Mouse (Mus musculus): ENCODE results near the gene Prr5.
A peak's percentile ranks its signal among the peaks of the same experiment; 100 is the strongest.
"Not testable (repeated sequence)": the region's sequence is repeated elsewhere in the genome, so short reads cannot be mapped to it uniquely, and the experiment has no call there.

Gene Prr5

GRCm38 (mm10) chr15:84712566-84713405 is 43.4 kb downstream of the Prr5 start:
- no peak for DNase-seq (ENCODE audit: low spot score in 2 of 2)

- peak in 1 of 2 experiments; percentile 44 for DNase-seq (ENCODE audit: low spot score in 2 of 2)
Measured at GRCm38 (mm10) chr15:84714730-84715129, 45.3 kb downstream of the Prr5 start.

GRCm38 (mm10) chr15:84715132-84715531 is 45.7 kb downstream of the Prr5 start:
- no peak for DNase-seq (ENCODE audit: low spot score in 2 of 2)

DNA sequence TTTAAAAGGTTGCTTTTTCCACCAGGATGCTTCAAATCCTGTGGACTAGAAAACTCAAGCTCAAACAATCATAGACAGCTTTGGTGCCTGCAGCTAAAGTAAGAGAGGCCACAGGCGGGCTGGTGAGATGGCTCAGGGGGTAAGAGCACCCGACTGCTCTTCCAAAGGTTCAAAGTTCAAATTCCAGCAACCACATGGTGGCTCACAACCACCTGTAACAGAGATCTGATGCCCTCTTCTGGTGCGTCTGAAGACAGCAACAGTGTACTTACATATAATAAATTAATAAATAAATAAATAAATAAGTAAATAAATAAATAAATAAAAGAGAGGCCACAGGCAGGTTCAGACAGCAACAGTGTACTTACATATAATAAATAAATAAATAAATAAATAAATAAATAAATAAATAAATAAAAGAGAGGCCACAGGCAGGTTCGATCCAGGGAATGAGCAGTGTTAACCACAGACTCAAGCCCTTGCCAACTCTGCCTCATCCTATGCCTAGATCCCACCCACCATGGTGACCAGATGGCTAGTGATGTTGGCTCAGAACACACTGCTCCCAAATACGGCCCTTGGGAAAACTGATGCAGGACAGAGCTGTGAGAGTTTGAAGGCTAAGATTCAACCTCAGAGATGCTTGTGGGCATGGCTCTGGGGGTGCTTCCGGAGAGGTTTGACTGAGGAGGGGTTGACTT is 48.3 kb downstream of the Prr5 start:
- DNase-seq (ENCODE audit: low spot score in 2 of 2): not testable (repeated sequence)

DNA sequence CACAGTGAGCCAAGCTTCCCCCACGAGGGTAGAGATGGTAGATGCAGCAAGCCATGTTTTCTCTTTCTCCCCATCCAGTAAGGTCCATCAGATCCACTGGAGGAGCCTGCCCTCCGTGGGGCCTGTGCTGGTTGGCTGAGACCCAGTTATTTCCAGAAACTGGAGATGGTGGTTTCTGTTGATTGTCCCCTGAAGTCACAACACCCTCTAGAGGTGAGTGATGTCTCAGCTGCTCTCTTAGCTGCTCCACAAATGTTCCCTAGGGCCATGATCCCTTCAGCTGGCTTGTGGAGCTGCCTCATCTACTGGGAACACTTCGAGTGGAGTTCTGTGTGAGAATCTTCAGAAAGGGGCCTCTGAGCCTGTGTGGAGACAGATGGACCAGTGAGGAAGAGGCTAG is 49.4 kb downstream of the Prr5 start:
- DNase-seq (ENCODE audit: low spot score in 2 of 2): peak in 1 of 2 experiments; percentile 11

DNA sequence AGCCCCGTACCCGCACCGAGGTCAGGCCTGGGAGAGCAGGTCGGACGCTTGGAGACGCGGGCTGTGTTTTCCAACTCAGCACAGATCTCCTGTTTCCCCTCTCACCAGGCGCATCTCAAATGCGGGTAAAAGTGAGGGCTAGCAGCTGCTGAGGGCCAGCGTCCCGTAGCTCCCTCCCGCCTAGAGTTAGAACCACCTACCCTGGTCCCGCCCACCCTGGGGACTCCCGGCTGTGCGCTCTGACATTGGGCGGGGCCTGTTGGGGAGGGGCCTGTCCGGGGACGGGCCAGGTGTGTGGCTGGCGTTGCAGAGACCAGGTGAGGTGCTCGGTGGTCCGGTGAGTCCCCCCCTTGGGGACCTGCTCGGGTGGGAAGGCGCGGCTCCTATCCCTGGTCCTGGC is 50.4 kb downstream of the Prr5 start, which contains the start of gene Arhgap8:
Gene Arhgap8, plus strand, starts transcription at position 262 of the 400 bp plus-strand sequence.
- peak in 1 of 2 experiments; percentile 56 for DNase-seq (ENCODE audit: low spot score in 2 of 2)

GRCm38 (mm10) chr15:84720291-84721204 is 51.1 kb downstream of the Prr5 start:
- DNase-seq (ENCODE audit: low spot score in 2 of 2): no peak

- not testable (repeated sequence) for DNase-seq (ENCODE audit: low spot score in 2 of 2)
Measured at GRCm38 (mm10) chr15:84723656-84724055, 54.2 kb downstream of the Prr5 start.

- DNase-seq (ENCODE audit: low spot score in 2 of 2): no peak
Measured at GRCm38 (mm10) chr15:84724199-84724598, 54.8 kb downstream of the Prr5 start.

GRCm38 (mm10) chr15:84729685-84730084 is 60.3 kb downstream of the Prr5 start:
- no peak for DNase-seq (ENCODE audit: low spot score in 2 of 2)

DNA sequence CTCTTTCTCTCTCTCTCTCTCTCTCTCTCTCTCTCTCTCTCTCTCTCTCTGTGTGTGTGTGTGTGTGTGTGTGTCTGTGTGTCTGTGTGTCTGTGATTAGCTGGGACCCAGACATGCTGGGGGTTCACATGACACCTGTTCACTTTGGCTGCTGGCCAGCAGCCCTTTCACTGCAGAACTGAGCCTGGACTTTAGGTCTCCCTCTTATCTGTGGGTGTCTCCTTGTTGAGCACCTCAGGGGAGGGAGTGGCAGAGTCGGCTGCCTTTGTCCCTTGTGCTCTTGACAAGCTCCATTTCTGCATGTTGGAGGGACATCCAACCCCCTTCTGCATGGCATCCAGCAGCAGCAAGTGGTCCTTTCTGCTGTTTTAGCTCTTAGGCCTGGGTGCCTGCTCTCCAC is 61.5 kb downstream of the Prr5 start:
- no peak for DNase-seq (ENCODE audit: low spot score in 2 of 2)

DNA sequence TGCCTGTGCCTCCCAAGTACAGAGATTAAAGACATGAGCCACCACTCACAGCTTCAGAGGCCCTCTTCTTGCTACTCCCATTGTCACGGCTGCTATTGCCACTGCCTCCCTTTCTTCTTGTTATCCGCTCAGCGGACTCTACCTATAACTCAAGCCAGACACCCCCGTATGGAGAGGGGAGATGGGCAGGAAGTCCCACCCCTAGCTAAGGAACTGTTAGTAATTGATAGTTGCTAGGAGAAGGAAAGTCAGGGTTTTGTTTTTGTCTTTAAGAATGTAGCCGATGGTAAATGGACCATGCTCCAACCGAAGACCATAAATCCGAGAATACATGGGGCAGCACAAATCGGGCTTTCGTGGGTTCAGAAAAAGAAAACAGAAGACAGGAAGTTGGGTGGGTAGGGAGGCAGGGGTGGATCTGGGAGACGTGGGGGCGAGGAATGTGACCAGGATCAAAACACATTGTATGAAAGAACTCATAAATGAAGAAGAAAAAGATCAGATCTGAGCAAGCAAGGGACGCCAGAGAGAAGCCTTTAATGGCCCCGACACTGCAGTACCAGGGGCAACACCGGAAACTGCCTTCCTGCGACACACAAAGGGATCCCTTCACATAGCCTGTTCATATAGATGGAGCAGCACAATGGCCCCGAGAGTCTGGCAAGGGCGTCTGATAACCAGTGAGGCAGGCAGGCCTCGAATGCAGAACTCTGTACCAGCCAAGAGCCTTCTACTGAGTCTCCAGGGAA is 62.4 kb downstream of the Prr5 start:
- no peak for DNase-seq (ENCODE audit: low spot score in 2 of 2)

DNA sequence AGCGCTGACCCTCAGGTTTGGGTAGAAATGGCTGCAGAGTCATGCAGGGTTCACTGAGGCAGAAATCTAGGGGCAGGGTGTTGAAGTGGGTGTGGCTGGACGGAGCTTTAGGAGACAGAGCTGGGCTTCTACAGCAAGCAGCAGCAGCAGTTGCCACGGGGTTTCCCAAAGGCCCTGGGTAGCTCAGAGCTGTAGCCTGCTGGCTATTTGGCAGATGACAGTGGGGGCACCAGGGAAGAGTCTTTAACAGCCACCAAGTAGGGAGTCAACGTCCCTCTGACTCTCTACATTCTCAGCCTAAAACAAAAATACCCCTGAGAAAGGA is 63.0 kb downstream of the Prr5 start:
- no peak for DNase-seq (ENCODE audit: low spot score in 2 of 2)

DNA sequence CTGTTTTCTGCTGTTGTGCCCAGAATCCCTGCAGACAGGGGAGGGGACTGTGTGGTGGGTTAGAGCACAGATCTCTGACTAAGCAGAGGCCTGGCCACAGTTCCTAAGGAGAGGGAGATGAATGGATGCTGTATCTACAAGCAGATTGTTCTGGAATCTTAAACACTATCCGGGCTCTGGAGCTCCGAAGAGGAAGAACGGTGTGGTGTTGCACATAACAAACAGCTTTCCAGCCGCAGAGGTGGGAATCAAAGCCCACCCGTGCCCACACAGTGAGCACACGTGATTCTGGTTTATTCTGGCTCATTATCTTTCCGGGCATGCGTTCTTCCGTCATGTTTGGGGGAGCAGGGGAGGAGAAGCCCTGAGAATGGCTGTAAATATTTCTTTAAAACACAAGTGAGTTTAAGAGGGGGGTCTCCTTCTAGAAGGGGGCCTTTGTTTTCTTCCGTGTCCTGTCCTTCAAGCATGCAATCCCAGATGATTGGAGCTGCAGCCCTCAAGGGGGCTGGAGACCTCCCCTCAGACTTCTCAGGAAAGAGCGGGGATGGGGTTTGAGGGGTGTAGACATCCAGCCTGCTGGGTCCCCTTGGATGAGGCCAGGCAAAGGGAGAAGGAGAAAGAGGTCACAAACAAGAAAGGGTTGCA is 67.0 kb downstream of the Prr5 start:
- no peak for DNase-seq (ENCODE audit: low spot score in 2 of 2)

- DNase-seq (ENCODE audit: low spot score in 2 of 2): no peak
Measured at GRCm38 (mm10) chr15:84736994-84737346, 67.5 kb downstream of the Prr5 start.

GRCm38 (mm10) chr15:84738246-84738645 is 68.8 kb downstream of the Prr5 start:
- DNase-seq (ENCODE audit: low spot score in 2 of 2): no peak

GRCm38 (mm10) chr15:84741573-84741972 is 72.2 kb downstream of the Prr5 start:
- DNase-seq (ENCODE audit: low spot score in 2 of 2): no peak

- DNase-seq (ENCODE audit: low spot score in 2 of 2): no peak
Measured at GRCm38 (mm10) chr15:84743347-84743746, 73.9 kb downstream of the Prr5 start.

DNA sequence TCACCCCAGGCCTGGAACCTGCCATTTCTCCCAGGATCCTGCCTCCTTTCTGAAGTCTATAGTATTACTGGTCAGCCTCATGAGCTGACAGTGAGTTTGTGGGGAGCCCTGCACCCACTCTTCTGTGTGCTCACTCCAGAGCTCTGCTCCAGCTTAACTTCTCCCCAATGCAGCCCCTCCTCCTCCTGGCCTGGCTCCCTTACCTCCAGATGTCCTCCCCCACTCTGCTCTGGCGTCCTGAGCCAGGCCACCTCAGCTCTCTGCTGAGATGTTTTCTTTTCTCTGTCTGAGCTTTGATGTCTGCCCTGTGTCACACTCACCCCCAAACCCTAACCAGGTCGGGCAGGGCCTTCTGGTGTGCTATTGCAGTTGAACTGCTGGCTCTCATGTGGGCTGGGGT is 74.9 kb downstream of the Prr5 start:
- no peak for DNase-seq (ENCODE audit: low spot score in 2 of 2)

GRCm38 (mm10) chr15:84745831-84746230 is 76.4 kb downstream of the Prr5 start:
- no peak for DNase-seq (ENCODE audit: low spot score in 2 of 2)
